Mouse (Mus musculus): ENCODE measurements at regions not wholly inside any gene's neighbourhood (a gene's known extent, or its start where the extent isn't known, plus 50 kb on each side); places are given as distances from the start of the nearest gene placed in this dataset.

GRCm38 (mm10) chr4:54712929-54713328 is 231.9 kb upstream of the Zfp462 start:
- TF ChIP-seq POLR2A (IDR thresholded peaks at IDR 0.05; ENCODE audit: low read depth, low read length) (no peak), ETS1 (conservative IDR thresholded peaks at IDR 0.05; ENCODE audit: low read depth, low read length) (no peak), RCOR1 (conservative IDR thresholded peaks at IDR 0.05; ENCODE audit: low read depth, low read length) (no peak), GABPA (IDR thresholded peaks at IDR 0.05; ENCODE audit: insufficient replicate concordance, low read depth, low read length) (no peak), CTCF (conservative IDR thresholded peaks at IDR 0.05 in 1 of 2, IDR thresholded peaks at IDR 0.05 in 1 of 2; ENCODE audit: low read depth in 2 of 2, low read length in 2 of 2) (no peak), ZC3H11A (IDR thresholded peaks at IDR 0.05; ENCODE audit: low read depth, low read length) (no peak), NELFE (IDR thresholded peaks at IDR 0.05; ENCODE audit: low read depth, low read length) (no peak), EP300 (IDR thresholded peaks at IDR 0.05; ENCODE audit: low read length) (no peak), ZKSCAN1 (IDR thresholded peaks at IDR 0.05; ENCODE audit: borderline replicate concordance, low read depth, low read length) (no peak), KAT2A (IDR thresholded peaks at IDR 0.05; ENCODE audit: insufficient replicate concordance, low read length) (no peak), MYC (IDR thresholded peaks at IDR 0.05; ENCODE audit: low read depth, low read length) (no peak), UBTF (IDR thresholded peaks at IDR 0.05; ENCODE audit: low read depth, low read length) (no peak), TCF12 (IDR thresholded peaks at IDR 0.05; ENCODE audit: low read depth, low read length) (no peak), CHD2 (IDR thresholded peaks at IDR 0.05; ENCODE audit: low read length) (no peak)
